Mouse (Mus musculus): ENCODE results near the gene Khdc1c. TPM values are rescaled to one million over a fixed set of nuclear protein-coding genes. Genes with fewer than 3 reads are reported as not detected.
"Not testable (repeated sequence)": the region's sequence is repeated elsewhere in the genome, so short reads cannot be mapped to it uniquely, and the experiment has no call there.

The Khdc1c gene
- total and polyA plus RNA-seq, 2 experiments = not detected

- Histone ChIP-seq H3K36me3 (ENCODE audit: control insufficient read depth, insufficient read depth, low read length) (no peaks in the 10 kb centered on the region), H3K4me3 (ENCODE audit: insufficient read depth, low read depth, low read length) (no peak overlapping the region), H3K27ac (replicated peaks; ENCODE audit: insufficient read depth, low read depth, low read length) (peak overlapping the region; percentile 54; the same call in 1 of the 2 replicates), H3K79me2 (ENCODE audit: control insufficient read depth, insufficient read depth, low read length) (no peaks in the 10 kb centered on the region), H3K9ac (ENCODE audit: low read depth, low read length) (no peak overlapping the region), H3K4me1 (ENCODE audit: control insufficient read depth, insufficient read depth, low read length) (peaks cover 7% of the 10 kb centered on the region; the same call in 1 of the 2 replicates), H3K27me3 (ENCODE audit: control insufficient read depth, insufficient read depth, low read length) (no peaks in the 10 kb centered on the region)
- no peak for TF ChIP-seq POLR2A (IDR thresholded peaks at IDR 0.05; ENCODE audit: extremely low read depth, insufficient read depth, low read length)
- TF ChIP-seq CTCF (IDR thresholded peaks at IDR 0.05; ENCODE audit: low read depth, low read length) = no peak
- peak; percentile 45 for DNase-seq (ENCODE audit: extremely low read depth, low read depth, low spot score)
- 71% methylated on average over 16 of the region's 16 CpGs for WGBS
Measured at GRCm38 (mm10) chr1:21333222-21333973, 34.7 kb upstream of the Khdc1c start.

- H3K9ac ChIP-seq (ENCODE audit: low read depth, low read length) = no peak overlapping the region
- no peaks in the 10 kb centered on the region for H3K27me3 ChIP-seq (ENCODE audit: control insufficient read depth, insufficient read depth, low read length)
- no peaks in the 10 kb centered on the region for H3K36me3 ChIP-seq (ENCODE audit: control insufficient read depth, insufficient read depth, low read length)
- H3K4me1 ChIP-seq (ENCODE audit: control insufficient read depth, insufficient read depth, low read length) = no peaks in the 10 kb centered on the region
- no peaks in the 10 kb centered on the region for H3K79me2 ChIP-seq (ENCODE audit: control insufficient read depth, insufficient read depth, low read length)
- no peak overlapping the region for H3K4me3 ChIP-seq (ENCODE audit: insufficient read depth, low read depth, low read length)
- H3K27ac ChIP-seq (replicated peaks; ENCODE audit: insufficient read depth, low read depth, low read length) = no peak overlapping the region
- DNase-seq (ENCODE audit: extremely low read depth, low read depth, low spot score) = no peak
- TF ChIP-seq CTCF (IDR thresholded peaks at IDR 0.05; ENCODE audit: low read depth, low read length) (no peak), POLR2A (IDR thresholded peaks at IDR 0.05; ENCODE audit: extremely low read depth, insufficient read depth, low read length) (no peak)
Measured at GRCm38 (mm10) chr1:21335836-21336235, 32.3 kb upstream of the Khdc1c start.

DNA sequence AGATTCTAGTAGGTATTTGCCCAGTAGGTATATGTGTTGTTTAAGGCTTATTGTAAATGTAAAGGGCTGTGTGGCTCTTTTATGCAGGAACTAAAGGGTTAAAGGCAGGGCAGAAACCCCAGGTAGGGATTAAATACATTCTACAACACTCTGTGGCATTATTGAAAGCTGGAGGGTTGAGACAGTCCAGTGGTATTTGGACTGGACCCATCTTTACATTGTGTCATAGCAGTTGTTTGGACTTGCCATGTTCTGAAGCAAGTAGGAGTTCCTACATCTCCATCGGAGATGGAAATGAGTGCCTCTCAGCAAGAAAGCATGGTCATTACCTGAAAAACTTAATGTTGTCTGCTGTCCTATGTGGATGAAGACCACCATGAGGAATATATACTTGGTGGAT, 27.4 kb upstream of the Khdc1c start:
- Histone ChIP-seq H3K27ac (replicated peaks; ENCODE audit: insufficient read depth, low read depth, low read length) (no peak overlapping the region), H3K36me3 (ENCODE audit: control insufficient read depth, insufficient read depth, low read length) (no peaks in the 10 kb centered on the region), H3K4me1 (ENCODE audit: control insufficient read depth, insufficient read depth, low read length) (no peaks in the 10 kb centered on the region), H3K9ac (ENCODE audit: low read depth, low read length) (no peak overlapping the region), H3K4me3 (ENCODE audit: insufficient read depth, low read depth, low read length) (no peak overlapping the region), H3K27me3 (ENCODE audit: control insufficient read depth, insufficient read depth, low read length) (no peaks in the 10 kb centered on the region), H3K79me2 (ENCODE audit: control insufficient read depth, insufficient read depth, low read length) (no peaks in the 10 kb centered on the region)
- TF ChIP-seq POLR2A (IDR thresholded peaks at IDR 0.05; ENCODE audit: extremely low read depth, insufficient read depth, low read length) (no peak), CTCF (IDR thresholded peaks at IDR 0.05; ENCODE audit: low read depth, low read length) (no peak)
- 91% methylated on average over 1 of the region's 1 CpGs for WGBS
- DNase-seq (ENCODE audit: extremely low read depth, low read depth, low spot score) = no peak

DNA sequence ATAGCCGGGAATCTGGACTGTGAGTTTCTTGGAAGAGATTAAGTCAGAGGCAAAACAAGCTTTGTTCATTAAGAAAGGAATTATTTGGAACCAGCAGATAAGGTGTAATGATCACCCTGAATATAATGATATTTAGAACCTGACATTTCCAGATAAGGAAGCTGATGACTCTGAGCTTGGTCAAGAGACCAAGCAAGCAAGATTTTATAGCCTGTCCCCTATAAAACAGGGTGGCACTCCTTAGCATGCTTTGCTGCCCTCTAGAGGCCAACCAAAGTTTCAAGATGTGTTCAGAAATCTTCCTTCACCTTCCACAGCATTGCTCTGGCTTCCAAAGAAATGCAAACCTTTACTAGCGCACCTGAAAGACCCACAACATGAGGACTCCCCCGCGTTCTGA, 23.9 kb upstream of the Khdc1c start:
- Histone ChIP-seq H3K9ac (ENCODE audit: low read depth, low read length) (no peak overlapping the region), H3K27me3 (ENCODE audit: control insufficient read depth, insufficient read depth, low read length) (no peaks in the 10 kb centered on the region), H3K36me3 (ENCODE audit: control insufficient read depth, insufficient read depth, low read length) (no peaks in the 10 kb centered on the region), H3K27ac (replicated peaks; ENCODE audit: insufficient read depth, low read depth, low read length) (no peak overlapping the region), H3K4me1 (ENCODE audit: control insufficient read depth, insufficient read depth, low read length) (no peaks in the 10 kb centered on the region), H3K79me2 (ENCODE audit: control insufficient read depth, insufficient read depth, low read length) (no peaks in the 10 kb centered on the region), H3K4me3 (ENCODE audit: insufficient read depth, low read depth, low read length) (no peak overlapping the region)
- peak; percentile 62 for DNase-seq (ENCODE audit: extremely low read depth, low read depth, low spot score)
- TF ChIP-seq POLR2A (IDR thresholded peaks at IDR 0.05; ENCODE audit: extremely low read depth, insufficient read depth, low read length) (no peak), CTCF (IDR thresholded peaks at IDR 0.05; ENCODE audit: low read depth, low read length) (peak; percentile 40; the same call in 1 of the 2 replicates)
- 59% methylated on average over 4 of the region's 4 CpGs for WGBS

- H3K9ac ChIP-seq (ENCODE audit: low read depth, low read length); H3K27ac ChIP-seq (replicated peaks; ENCODE audit: insufficient read depth, low read depth, low read length); DNase-seq (ENCODE audit: extremely low read depth, low read depth, low spot score); H3K4me3 ChIP-seq (ENCODE audit: insufficient read depth, low read depth, low read length); H3K4me1 ChIP-seq (ENCODE audit: control insufficient read depth, insufficient read depth, low read length); H3K36me3 ChIP-seq (ENCODE audit: control insufficient read depth, insufficient read depth, low read length); H3K79me2 ChIP-seq (ENCODE audit: control insufficient read depth, insufficient read depth, low read length); H3K27me3 ChIP-seq (ENCODE audit: control insufficient read depth, insufficient read depth, low read length): not testable (repeated sequence)
- 75% methylated on average over 7 of the region's 7 CpGs for WGBS
Measured at GRCm38 (mm10) chr1:21344752-21345151, 23.4 kb upstream of the Khdc1c start.

DNA sequence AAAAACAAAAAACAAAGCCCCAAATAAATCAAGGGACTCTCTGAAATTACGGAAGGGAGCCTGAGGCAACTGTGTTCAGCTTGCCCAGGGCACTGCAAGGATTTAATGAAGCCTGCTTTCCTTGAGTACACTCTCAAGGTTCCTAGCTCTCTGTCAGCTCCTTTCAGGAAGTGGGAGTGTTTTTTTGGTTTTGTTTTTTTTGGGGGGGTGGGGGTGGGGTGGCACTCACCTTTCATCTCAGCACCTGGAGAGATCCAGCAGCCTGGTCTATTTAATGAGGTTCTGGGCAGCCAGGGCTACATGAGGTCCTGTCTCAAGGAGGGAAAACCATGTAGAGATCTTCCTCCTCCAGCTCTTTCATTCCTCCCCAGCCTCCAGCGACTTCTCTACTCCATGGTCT, 18.8 kb upstream of the Khdc1c start, which contains the start of gene Khdc1a:
TSS of gene Khdc1a (plus strand) at position 301 of the 400 bp plus-strand sequence.
- no peak for TF ChIP-seq CTCF (IDR thresholded peaks at IDR 0.05; ENCODE audit: low read depth, low read length)
- no peak within 1 kb of the TSS for H3K9ac ChIP-seq (ENCODE audit: low read depth, low read length)
- H3K36me3 ChIP-seq (ENCODE audit: control insufficient read depth, insufficient read depth, low read length) = no peaks in the 10 kb centered on the region
- no peak within 1 kb of the TSS for H3K4me3 ChIP-seq (ENCODE audit: insufficient read depth, low read depth, low read length)
- H3K79me2 ChIP-seq (ENCODE audit: control insufficient read depth, insufficient read depth, low read length) = no peaks in the 10 kb centered on the region
- DNase-seq (ENCODE audit: extremely low read depth, low read depth, low spot score) = no peak
- H3K27me3 ChIP-seq (ENCODE audit: control insufficient read depth, insufficient read depth, low read length) = no peaks in the 10 kb centered on the region
- 84% methylated on average over 2 of the region's 2 CpGs for WGBS
- no peaks in the 10 kb centered on the region for H3K4me1 ChIP-seq (ENCODE audit: control insufficient read depth, insufficient read depth, low read length)
- no peak within 1 kb of the TSS for H3K27ac ChIP-seq (replicated peaks; ENCODE audit: insufficient read depth, low read depth, low read length)
